In the genomic region with DNA sequence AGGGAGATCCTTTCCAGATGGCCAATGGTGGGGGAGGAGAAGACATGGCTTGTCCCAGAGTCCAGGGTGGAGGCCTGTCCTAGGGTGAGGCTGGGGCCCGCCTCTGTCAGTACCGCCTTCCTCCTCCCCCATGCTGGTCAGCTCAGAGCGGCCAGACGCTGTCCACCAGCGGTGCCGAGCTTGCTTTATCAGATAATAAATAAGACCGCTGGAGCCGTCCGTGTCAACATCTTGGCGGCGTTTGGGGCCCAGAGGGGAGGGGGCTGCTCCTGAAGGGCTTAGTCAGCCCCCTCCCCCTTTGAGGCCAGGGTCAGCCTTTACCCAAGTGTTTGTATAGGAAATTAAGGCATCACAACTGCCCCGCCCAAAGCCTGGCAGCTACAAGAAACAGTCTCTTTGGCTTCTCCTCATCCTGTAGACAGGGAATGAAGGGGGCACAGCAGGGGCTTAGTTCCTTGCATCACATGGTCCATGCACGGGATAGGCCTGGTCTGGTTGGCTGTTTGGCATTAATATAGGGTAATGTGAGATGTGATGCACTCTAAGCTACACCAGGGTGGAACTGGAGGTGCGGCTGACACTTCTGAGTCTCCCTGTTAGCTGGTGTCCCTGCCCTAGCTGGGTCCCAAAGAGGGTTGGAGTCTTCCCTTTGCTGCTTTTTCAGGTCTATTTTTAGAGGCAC, we compare ENCODE assay signal across 12 mouse cellular contexts. TPM values are rescaled to one million over a fixed set of nuclear protein-coding genes. Genes with fewer than 3 reads are reported as not detected.
DNase-seq lines count a peak whose midpoint lies in the region; ATAC-seq lines count a peak whose summit lies in the region.
"Had no signal": no experiment of that assay in that cellular context is flagged by ENCODE, and none has a peak within 500 bp of the region (broad histone marks: within the 10 kb centered on the region; RNA-seq: fewer than 3 reads in every experiment).

No protein-coding gene starts in this region.

- no peak overlapping the region for H3K9ac ChIP-seq in kidney, embryonic 15.5 days
- H3K9ac ChIP-seq: limb, embryonic 15.5 days had no signal

- peak overlapping the region; percentile 56 for H3K27ac ChIP-seq in kidney, embryonic 15.5 days
- H3K27ac ChIP-seq: limb, embryonic 15.5 days had no signal

- peak; percentile 86 for ATAC-seq in kidney, embryonic 15.5 days (replicated peaks; ENCODE audit: low FRiP score)
- ATAC-seq in monocyte, adult 5-6 weeks (replicated peaks; ENCODE audit: insufficient number of reproducible peaks, low FRiP score, low TSS enrichment, poor library complexity, severe bottlenecking), result no peak

- no peaks in the 10 kb centered on the region for H3K36me3 ChIP-seq in kidney, embryonic 15.5 days
- H3K36me3 ChIP-seq: limb, embryonic 15.5 days had no signal

- H3K4me3 ChIP-seq in kidney, embryonic 15.5 days (replicated peaks), result no peak overlapping the region
- H3K4me3 ChIP-seq: limb, embryonic 15.5 days; myocyte had no signal

- H3K9me3 ChIP-seq in kidney, embryonic 15.5 days (replicated peaks), result no peaks in the 10 kb centered on the region
- H3K9me3 ChIP-seq: limb, embryonic 15.5 days had no signal

- WGBS in kidney, embryonic 15.5 days, result 12% methylated on average over 13 of the region's 14 CpGs

- peak overlapping the region; percentile 34 for H3K4me2 ChIP-seq in kidney, embryonic 15.5 days
- H3K4me2 ChIP-seq: limb, embryonic 15.5 days had no signal

- DNase-seq in kidney, postnatal 25 days, result no peak
- peak; percentile 44 for DNase-seq in urinary bladder, postnatal 14 days (ENCODE audit: low spot score)
- no peak for DNase-seq in urinary bladder, adult 2 months (ENCODE audit: low spot score)
- peak; percentile 83 for DNase-seq in lung, postnatal 10 days
- no peak for DNase-seq in adrenal gland, postnatal 14 days
- no peak for DNase-seq in layer of hippocampus, postnatal 25 days (ENCODE audit: extremely low spot score in 1 of 2, low spot score in 1 of 2)
- DNase-seq: cerebellum, postnatal 14 days; thymus, adult 2 months had no signal

- H3K4me1 ChIP-seq in kidney, embryonic 15.5 days, result peaks cover 34% of the 10 kb centered on the region

- H3K27me3 ChIP-seq in kidney, embryonic 15.5 days, result no peaks in the 10 kb centered on the region
- H3K27me3 ChIP-seq: limb, embryonic 15.5 days had no signal

RNA-seq across cellular contexts. Expression of a gene that starts 11.7 kb away (rescaled TPM):
- 3.0 and 4.7 TPM in 2 replicates for polyA plus RNA-seq in kidney, embryonic 15.5 days (2015; fragmentation: Nextera tagmentation; extraction: Ambion mirVana)
- 23.2 and 32.9 TPM in 2 replicates for polyA plus RNA-seq in urinary bladder, adult 2 months (2012; rRNA removed)
- total RNA-seq in monocyte, adult 5-6 weeks (2017), result not detected in 3 replicates
- total RNA-seq in adrenal gland, postnatal 14 days (2021), result 0.15 and 0.26 TPM in 2 replicates
- total RNA-seq in layer of hippocampus, postnatal 25 days (2021), result not detected
- polyA plus RNA-seq: limb, embryonic 15.5 days; myocyte had no signal

RNA-seq across cellular contexts. Expression of a gene that starts 33.1 kb away (rescaled TPM):
- polyA plus RNA-seq in kidney, embryonic 15.5 days (2015; fragmentation: Nextera tagmentation; extraction: Ambion mirVana), result 0.84 and 0.87 TPM in 2 replicates
- polyA plus RNA-seq in urinary bladder, adult 2 months (2012; rRNA removed), result 4.6 and 5.9 TPM in 2 replicates
- total RNA-seq in monocyte, adult 5-6 weeks (2017), result not detected in 3 replicates
- total RNA-seq in adrenal gland, postnatal 14 days (2021), result not detected in 2 replicates
- total RNA-seq in layer of hippocampus, postnatal 25 days (2021), result not detected
- polyA plus RNA-seq: myocyte had no signal

RNA-seq across cellular contexts. Expression of a gene that starts 49.5 kb away (rescaled TPM):
- polyA plus RNA-seq in kidney, embryonic 15.5 days (2015; fragmentation: Nextera tagmentation; extraction: Ambion mirVana), result 11.8 and 12.3 TPM in 2 replicates
- 25.4 and 28.3 TPM in 2 replicates for polyA plus RNA-seq in urinary bladder, adult 2 months (2012; rRNA removed)
- 16.9 to 23.7 TPM (median 20.6 TPM) in 3 replicates for total RNA-seq in monocyte, adult 5-6 weeks (2017)
- 17.8 and 18.4 TPM in 2 replicates for total RNA-seq in adrenal gland, postnatal 14 days (2021)
- total RNA-seq in layer of hippocampus, postnatal 25 days (2021), result 10 to 100 TPM; 32.3 to 38.2 TPM

Comparison
In these comparisons a context has a peak if more than half of its experiments do, and no peak if none do; other contexts are left out.
1. DNase-seq: peak in urinary bladder, postnatal 14 days (single experiment) and lung, postnatal 10 days (single experiment); none in kidney, postnatal 25 days (0 of 2), urinary bladder, adult 2 months (single experiment), adrenal gland, postnatal 14 days (single experiment) and layer of hippocampus, postnatal 25 days (0 of 2).